Mouse (Mus musculus): ENCODE measurements around the gene Ccdc51.

DNA sequence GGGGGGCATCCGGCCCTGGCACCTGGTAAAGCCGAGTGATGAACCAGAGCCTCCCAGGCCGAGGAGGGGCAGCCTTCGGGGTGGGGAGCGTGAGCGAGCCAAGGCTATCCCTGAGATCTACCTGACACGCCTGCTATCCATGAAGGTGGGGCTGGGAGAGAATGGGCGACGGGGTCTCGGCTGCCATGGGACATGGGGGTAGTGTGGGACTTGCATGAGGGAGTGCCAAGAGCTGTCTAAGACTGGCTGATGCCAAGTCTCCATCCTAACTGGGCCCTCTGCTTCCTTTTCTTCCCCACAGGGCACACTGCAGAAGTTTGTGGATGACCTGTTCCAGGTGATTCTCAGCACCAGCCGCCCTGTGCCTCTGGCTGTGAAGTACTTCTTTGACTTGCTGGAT lies 32.0 kb downstream of the Ccdc51 start:
- TF ChIP-seq POLR2A (IDR thresholded peaks at IDR 0.05; ENCODE audit: extremely low read depth, insufficient read depth, low read length): no peak
- TF ChIP-seq CTCF (IDR thresholded peaks at IDR 0.05; ENCODE audit: low read depth, low read length): no peak

Measured in liver, adult 2 months (tissue).